Mouse (Mus musculus): ENCODE data around the gene Phf1.
A peak's percentile ranks its signal among the peaks of the same experiment; 100 is the strongest.
"Not testable (repeated sequence)": the region's sequence is repeated elsewhere in the genome, so short reads cannot be mapped to it uniquely, and the experiment has no call there.

Gene Phf1

DNA sequence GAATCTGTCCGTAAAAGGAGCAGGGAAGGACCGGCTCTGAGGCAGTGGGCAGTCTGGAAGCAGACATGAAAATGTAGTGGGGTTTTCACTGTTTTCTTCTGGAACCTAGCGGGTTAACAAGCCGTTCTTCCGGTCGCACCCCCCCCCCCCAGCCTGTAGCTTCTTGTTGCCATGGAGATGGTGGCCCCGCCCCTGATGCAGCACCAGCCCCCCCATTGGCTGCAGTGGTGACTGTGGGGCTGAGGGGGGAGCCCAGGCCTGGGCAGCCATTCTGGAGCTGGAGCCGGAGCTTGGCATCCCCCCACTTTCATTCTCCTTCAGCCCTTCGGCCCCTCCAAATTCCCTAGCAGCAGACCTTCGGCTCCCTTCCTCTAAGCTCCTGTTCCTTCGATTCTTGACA lies 18.6 kb downstream of the Phf1 start:
- DNase-seq = peak; percentile 82

DNA sequence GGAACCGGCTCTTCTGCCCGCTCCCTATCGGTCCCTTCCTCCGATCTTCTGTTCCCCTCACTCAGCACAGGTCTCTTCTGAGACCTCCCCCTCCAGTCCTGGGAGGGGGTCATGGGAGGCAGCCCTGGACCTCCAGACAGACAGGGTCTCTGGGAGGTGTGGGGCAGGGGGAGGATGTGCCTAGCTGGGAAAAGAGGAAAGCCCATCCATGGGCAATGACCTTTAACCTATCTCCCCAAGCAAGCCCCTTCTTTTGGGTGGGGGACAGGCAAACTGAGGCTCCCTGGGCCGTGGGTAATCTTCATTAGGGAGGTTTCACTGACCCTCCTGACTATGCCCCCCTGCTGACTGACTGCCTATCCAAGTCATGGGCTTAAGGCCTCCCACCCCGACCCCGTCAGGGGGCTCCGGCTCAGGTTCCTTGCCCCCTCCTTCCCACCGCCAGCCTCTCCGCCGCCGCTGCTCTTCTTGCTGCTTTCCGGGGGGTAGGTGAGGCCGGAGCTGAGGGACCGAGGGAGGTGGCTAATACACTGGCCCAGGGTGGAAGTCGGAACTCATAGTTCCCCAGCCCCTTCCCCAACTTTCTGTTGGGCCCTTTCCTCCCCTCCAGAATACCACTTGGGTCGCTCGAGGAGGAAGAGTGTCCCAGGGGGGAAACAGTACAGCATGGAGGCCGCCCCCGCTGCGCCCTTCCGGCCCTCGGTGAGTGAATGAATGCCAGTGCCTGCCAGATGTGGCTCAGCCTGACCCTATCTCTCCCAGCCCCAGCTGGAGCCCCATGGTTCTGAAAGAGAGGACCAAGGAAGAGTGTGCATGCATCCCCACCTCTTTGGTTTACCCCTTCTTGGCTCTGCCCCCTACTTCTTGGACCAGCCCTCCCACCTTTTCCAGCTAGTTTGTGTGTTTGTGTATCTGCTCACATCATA lies 19.4 kb downstream of the Phf1 start:
- DNase-seq = no peak

GRCm38 (mm10) chr17:26953201-26953600 lies 20.3 kb downstream of the Phf1 start:
- no peak for DNase-seq

GRCm38 (mm10) chr17:26953726-26954125 lies 20.9 kb downstream of the Phf1 start:
- DNase-seq = no peak

GRCm38 (mm10) chr17:26956309-26956708 lies 23.5 kb downstream of the Phf1 start:
- DNase-seq = no peak

GRCm38 (mm10) chr17:26956895-26957294 lies 24.0 kb downstream of the Phf1 start:
- no peak for DNase-seq

GRCm38 (mm10) chr17:26957872-26958271 lies 25.0 kb downstream of the Phf1 start:
- no peak for DNase-seq

GRCm38 (mm10) chr17:26958880-26959279 lies 26.0 kb downstream of the Phf1 start:
- no peak for DNase-seq

DNA sequence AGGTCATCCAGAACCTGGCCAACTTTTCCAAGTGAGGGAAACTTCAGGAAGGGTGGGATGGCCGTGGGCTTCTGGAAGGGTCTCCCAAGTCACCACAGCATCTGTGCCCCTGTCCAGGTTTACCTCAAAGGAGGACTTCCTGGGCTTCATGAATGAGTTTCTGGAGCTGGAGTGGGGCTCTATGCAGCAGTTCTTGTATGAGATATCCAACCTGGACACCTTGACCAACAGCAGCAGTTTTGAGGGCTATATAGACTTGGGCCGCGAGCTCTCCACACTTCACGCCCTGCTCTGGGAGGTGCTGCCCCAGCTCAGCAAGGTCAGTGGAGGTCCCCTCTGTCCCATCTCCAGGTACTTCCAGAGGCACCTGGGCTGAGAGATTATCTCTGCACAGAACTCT lies 27.0 kb downstream of the Phf1 start:
- DNase-seq = no peak

DNA sequence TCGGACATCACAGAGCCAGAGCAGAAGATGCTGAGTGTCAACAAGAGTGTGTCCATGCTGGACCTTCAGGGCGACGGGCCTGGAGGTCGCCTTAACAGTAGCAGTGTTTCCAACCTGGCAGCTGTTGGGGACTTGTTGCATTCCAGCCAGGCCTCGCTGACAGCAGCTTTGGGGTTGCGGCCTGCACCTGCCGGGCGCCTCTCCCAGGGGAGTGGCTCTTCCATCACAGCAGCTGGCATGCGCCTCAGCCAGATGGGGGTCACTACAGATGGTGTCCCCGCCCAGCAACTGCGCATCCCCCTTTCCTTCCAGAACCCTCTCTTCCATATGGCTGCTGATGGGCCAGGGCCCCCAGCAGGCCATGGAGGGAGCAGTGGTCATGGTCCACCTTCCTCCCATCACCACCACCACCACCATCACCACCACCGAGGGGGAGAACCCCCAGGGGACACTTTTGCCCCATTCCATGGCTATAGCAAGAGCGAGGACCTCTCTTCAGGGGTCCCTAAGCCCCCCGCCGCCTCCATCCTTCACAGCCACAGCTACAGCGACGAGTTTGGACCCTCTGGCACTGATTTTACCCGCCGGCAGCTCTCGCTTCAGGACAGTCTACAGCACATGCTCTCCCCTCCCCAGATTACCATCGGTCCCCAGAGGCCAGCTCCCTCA lies 28.9 kb downstream of the Phf1 start:
- DNase-seq = no peak

DNA sequence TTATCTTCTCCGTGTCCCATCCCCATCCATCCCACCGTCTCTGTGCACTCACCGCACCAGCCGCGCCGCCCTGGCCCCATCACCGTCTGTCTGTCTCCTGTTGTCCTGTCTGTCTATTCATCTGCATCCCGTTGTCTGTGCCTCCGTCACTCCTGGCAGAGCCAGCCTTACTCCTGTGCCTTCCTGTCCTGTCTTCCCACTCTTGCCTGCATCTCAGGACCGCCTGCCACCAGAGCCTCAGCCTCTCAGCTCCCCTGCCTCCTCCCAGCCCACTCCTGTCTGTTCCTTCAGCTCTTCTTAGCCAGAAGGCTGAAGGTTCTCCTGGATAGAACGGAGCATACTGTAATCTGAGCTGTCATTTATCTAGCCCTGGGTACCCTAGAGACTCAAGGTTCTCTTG lies 34.1 kb downstream of the Phf1 start:
- DNase-seq = no peak

GRCm38 (mm10) chr17:26967477-26967876 lies 34.6 kb downstream of the Phf1 start:
- no peak for DNase-seq

DNA sequence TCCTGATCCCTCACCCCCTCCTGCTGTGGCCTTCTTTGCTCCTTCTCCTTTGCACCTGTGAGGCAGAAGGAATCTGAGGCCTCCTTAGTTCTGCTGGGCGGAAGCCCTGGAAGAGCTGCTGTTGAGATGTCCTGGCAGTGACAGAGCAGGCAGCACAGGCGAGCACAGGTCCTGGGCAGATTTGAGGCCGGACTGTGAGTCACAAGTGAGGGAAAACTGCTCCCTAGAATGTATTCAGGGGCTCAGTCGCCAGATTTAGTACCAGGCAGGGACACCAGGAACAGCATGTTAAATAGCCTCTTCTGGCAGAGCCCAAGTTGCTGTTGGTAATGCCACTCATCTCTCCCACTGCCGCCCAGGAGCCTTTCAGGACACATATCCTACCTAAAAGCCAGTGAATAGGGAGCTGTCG lies 35.4 kb downstream of the Phf1 start:
- no peak for DNase-seq

DNA sequence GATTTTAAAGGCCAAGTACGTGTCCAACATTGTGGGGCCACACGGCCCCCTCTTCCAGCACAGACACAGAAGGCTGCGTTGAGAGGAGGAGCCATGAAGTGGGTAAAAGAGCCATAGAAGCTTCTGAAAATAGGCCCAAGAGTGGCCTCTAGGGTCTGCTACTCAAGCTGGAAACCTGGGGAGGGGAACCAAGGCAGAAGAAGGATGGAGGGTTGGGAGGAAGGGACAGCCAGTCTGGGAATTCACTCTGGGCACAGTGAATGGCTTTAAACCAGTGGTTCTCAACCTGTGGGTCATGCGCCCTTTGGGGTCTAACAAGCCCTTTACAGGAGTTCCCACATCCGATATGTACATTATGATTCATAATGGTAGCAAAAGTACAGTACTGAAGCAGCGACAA lies 36.4 kb downstream of the Phf1 start:
- no peak for DNase-seq

- DNase-seq = no peak
Observed at GRCm38 (mm10) chr17:26970221-26970620, 37.4 kb downstream of the Phf1 start.

GRCm38 (mm10) chr17:26971247-26971905 lies 38.5 kb downstream of the Phf1 start:
- DNase-seq = no peak

DNA sequence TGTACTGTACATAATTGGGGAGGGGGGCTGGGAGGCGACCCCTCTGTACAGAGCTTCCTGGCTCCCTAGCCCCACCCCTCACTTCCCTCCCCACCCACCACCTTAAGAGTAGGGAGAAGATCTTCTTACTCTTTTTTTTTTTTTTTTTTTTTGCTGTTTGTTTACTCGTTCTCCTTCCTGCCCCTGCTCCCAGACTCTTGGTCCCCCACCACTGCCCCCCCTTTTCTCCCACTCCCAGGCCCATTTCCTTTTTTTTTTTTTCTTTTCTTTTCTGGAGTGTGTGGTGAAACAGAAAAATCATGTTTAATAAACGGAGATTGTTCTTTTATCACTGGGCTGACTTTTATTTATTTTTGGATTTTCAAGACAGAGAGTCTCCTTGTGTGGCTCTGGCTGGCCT lies 39.3 kb downstream of the Phf1 start:
- DNase-seq = no peak

- peak; percentile 98 for DNase-seq
Observed at GRCm38 (mm10) chr17:26972703-26973574, 40.1 kb downstream of the Phf1 start, which contains the start of gene Zbtb9. Zbtb9 (plus strand) TSS chr17:26973167.

DNA sequence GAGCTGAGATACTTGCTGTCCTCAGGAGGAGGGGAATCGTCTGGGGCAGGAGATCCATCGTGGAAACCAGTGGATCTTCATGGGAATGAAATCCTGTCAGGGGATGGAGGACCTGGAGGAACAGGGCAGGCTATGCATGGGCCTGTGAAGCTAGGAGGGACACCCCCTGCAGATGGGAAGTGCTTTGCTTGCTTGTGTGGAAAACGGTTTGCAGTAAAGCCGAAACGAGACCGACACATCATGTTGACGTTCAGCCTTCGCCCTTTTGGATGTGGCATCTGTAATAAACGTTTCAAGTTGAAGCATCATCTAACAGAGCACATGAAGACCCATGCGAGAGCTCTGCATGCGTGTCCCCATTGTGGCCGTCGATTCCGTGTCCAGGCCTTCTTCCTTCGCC lies 41.7 kb downstream of the Phf1 start:
- DNase-seq = no peak

DNA sequence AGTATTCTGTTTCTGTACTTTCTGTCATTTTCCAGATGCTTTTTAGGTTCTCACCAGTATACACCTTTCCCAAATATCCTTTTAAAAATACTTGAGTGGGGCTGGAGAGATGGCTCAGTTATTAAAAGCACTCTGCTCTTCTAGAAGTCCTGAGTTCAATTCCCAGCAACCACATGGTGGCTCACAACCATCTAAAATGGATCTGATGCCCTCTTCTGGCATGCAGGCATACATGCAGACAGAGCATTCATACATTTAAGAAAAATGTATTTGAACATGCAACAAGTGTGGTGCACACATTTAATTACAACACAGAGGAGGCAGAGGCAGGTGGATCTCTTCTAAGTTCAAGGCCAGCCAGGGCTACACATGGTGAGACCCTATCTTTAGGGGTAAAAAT lies 42.6 kb downstream of the Phf1 start:
- no peak for DNase-seq

GRCm38 (mm10) chr17:26977354-26977753 lies 44.5 kb downstream of the Phf1 start:
- not testable (repeated sequence) for DNase-seq

DNA sequence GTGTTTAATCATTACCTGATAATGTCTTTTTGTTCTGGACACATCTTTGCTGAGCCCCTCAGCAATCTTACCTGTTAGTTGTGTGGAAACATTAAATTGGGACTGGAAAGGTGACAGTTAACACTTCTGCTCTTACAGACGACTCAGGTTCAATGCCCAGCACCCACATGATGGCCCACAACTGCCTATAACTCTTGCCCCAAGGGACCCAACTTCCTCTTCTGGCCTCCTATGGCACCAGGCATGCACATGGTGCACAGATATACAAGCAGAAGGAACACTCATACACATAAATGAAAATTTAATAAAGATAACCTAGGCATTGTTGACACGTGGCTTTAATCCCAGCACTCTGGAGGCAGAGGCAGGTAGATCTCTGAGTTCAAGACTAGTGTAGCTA lies 46.6 kb downstream of the Phf1 start:
- DNase-seq = no peak

DNA sequence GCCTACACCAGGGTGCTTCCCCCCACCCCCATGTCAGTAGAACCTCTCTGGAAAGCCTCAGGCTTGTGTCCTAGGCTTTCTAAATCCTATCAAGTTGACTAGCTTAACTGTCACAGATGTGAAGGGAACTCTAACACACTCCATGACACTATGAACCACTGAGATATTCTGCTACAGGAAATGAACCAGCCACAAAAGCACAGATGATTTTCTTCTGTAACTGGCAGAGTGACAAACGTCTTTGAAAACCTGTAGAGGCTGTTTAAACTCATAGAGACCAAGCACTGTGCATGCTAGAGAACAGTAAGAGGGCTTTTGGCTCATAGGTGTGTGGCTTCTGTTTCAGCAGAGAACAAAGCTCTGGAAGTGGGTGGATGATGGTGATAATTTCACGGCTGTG lies 48.2 kb downstream of the Phf1 start:
- no peak for DNase-seq

Measured in right cerebral cortex, postnatal 25 days (tissue).